Mouse (Mus musculus) intestine, embryonic 16.5 days (tissue): Measurements from ENCODE around the gene Wwtr1. TPM values are rescaled to one million over a fixed set of nuclear protein-coding genes. Genes with fewer than 3 reads are reported as not detected.
A peak's percentile ranks its signal among the peaks of the same experiment; 100 is the strongest.

Experiments
- ATAC-seq: fragments of 200-750 bp; cut with Nextera tagmentation; 2 replicates; pipeline ENCODE4 v1.8.0; 2017; ENCODE audit warnings: moderate TSS enrichment, moderate library complexity
- H3K27ac ChIP-seq: fragments of 300-500 bp; sonication (generic); 2 replicates; pipeline ENCODE4 v1.5.1; 2014; ENCODE audit warnings: mild to moderate bottlenecking, low read length
- H3K27me3 ChIP-seq: fragments of 300-500 bp; sonication (generic); replicated peaks from 2 replicates; pipeline ENCODE4 v1.6.1; 2014; ENCODE audit warnings: low read length, control low read depth, mixed read lengths; ENCODE audit not compliant: control insufficient read depth, insufficient read depth
- H3K36me3 ChIP-seq: fragments of 300-500 bp; sonication (generic); 2 replicates; pipeline ENCODE4 v1.6.1; 2014; ENCODE audit warnings: low read length, control low read depth; ENCODE audit not compliant: control insufficient read depth, insufficient read depth
- H3K4me1 ChIP-seq: fragments of 300-500 bp; sonication (generic); 2 replicates; pipeline ENCODE4 v1.6.1; 2014; ENCODE audit warnings: low read length, control low read depth, mixed read lengths; ENCODE audit not compliant: control insufficient read depth, insufficient read depth
- H3K4me2 ChIP-seq: fragments of 300-500 bp; sonication (generic); 2 replicates; pipeline ENCODE4 v1.6.1; 2014; ENCODE audit warnings: low read depth, low read length, control low read depth
- H3K4me3 ChIP-seq: fragments of 300-500 bp; sonication (generic); 2 replicates; pipeline ENCODE4 v1.5.1; 2014; ENCODE audit warnings: mild to moderate bottlenecking, low read length
- H3K9ac ChIP-seq: fragments of 300-500 bp; sonication (generic); 2 replicates; pipeline ENCODE4 v1.6.1; 2014; ENCODE audit warnings: low read depth, low read length
- H3K9me3 ChIP-seq: fragments of 300-500 bp; sonication (generic); 2 replicates; pipeline ENCODE4 v1.6.1; 2016; ENCODE audit warnings: low read length, control low read depth; ENCODE audit not compliant: control insufficient read depth
- WGBS: fragments of 180-500 bp; shearing (Covaris S2); extraction: QIAGEN DNeasy Blood & Tissue Kit; methylation state at CpG from one replicate; pipeline ENCODE4 v1.1.7; 2014; 5-methylcytosine and 5-hydroxymethylcytosine counted together
- polyA plus RNA-seq: library from polyadenylated mRNA; unstranded; fragments of >200 nt; fragmentation: Nextera tagmentation; extraction: Ambion mirVana; gene quantifications from 2 replicates; pipeline ENCODE4 v1.2.1, GENCODE M21; 2015

Wwtr1 gene
- polyA plus RNA-seq, 1 experiment from 2014 or later = 13.5 TPM

DNA sequence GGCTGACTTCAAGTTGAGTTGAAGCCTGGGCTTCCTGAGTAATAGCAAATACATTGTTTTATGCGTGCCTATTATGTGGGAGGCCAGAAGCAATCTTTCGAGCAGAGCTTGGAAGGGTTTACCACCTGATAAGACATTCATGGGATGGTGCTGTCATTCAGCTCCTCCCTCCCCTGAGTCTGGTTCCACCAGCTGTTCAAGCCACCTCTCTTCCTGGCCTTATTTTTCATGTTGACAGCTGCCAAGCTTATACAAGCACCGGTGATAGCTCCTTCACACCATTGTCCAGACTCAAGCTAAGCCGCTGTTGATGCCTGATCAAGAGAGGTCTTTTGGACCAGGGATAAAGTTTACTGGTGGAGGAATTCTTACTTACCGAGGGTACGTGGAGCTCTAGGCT, 10.3 kb upstream of the Wwtr1 start:
- ATAC-seq = no peak
- Histone ChIP-seq H3K4me2 (no peak overlapping the region), H3K4me1 (no peaks in the 10 kb centered on the region), H3K27ac (no peak overlapping the region), H3K9me3 (no peaks in the 10 kb centered on the region), H3K9ac (no peak overlapping the region), H3K36me3 (no peaks in the 10 kb centered on the region), H3K4me3 (no peak overlapping the region), H3K27me3 (no peaks in the 10 kb centered on the region)
- 79% methylated on average over 6 of the region's 6 CpGs for WGBS

- Histone ChIP-seq H3K4me2 (no peak overlapping the region), H3K9ac (no peak overlapping the region), H3K27ac (no peak overlapping the region), H3K36me3 (no peaks in the 10 kb centered on the region), H3K4me3 (no peak overlapping the region), H3K27me3 (no peaks in the 10 kb centered on the region), H3K9me3 (no peaks in the 10 kb centered on the region), H3K4me1 (no peaks in the 10 kb centered on the region)
- WGBS = 53% methylated on average over 4 of the region's 4 CpGs
- ATAC-seq = no peak
Observed at GRCm38 (mm10) chr3:57583533-57583932, 7.8 kb upstream of the Wwtr1 start.

- no peak for ATAC-seq
- H3K36me3 ChIP-seq = no peaks in the 10 kb centered on the region
- H3K27me3 ChIP-seq = no peaks in the 10 kb centered on the region
- no peaks in the 10 kb centered on the region for H3K9me3 ChIP-seq
- H3K4me3 ChIP-seq = no peak overlapping the region
- no peak overlapping the region for H3K27ac ChIP-seq
- 90% methylated on average over 10 of the region's 10 CpGs for WGBS
- H3K4me1 ChIP-seq = no peaks in the 10 kb centered on the region
- H3K4me2 ChIP-seq = no peak overlapping the region
- no peak overlapping the region for H3K9ac ChIP-seq
Observed at GRCm38 (mm10) chr3:57580426-57581195, 4.9 kb upstream of the Wwtr1 start.

GRCm38 (mm10) chr3:57576056-57576824, 530 bp upstream of the Wwtr1 start:
- Histone ChIP-seq H3K4me2 (peak overlapping the region; percentile 88), H3K36me3 (no peaks in the 10 kb centered on the region), H3K27me3 (no peaks in the 10 kb centered on the region), H3K9ac (peak overlapping the region; percentile 84), H3K9me3 (no peaks in the 10 kb centered on the region), H3K27ac (peak overlapping the region; percentile 95), H3K4me1 (peaks cover 5% of the 10 kb centered on the region; the same call in 1 of the 2 replicates), H3K4me3 (peak overlapping the region; percentile 82)
- WGBS = under 1% methylated on average over 35 of the region's 35 CpGs
- peak; percentile 71 for ATAC-seq

- 1% methylated on average over 46 of the region's 59 CpGs for WGBS
- Histone ChIP-seq H3K9me3 (no peaks in the 10 kb centered on the region), H3K27me3 (no peaks in the 10 kb centered on the region), H3K27ac (peak overlapping the region; percentile 95), H3K36me3 (no peaks in the 10 kb centered on the region), H3K4me1 (peaks cover 5% of the 10 kb centered on the region; the same call in 1 of the 2 replicates), H3K4me2 (peak overlapping the region; percentile 88), H3K9ac (peak overlapping the region; percentile 84), H3K4me3 (peak overlapping the region; percentile 82)
- peak; percentile 65 for ATAC-seq
Observed at GRCm38 (mm10) chr3:57574885-57575659, 638 bp downstream of the Wwtr1 start.

DNA sequence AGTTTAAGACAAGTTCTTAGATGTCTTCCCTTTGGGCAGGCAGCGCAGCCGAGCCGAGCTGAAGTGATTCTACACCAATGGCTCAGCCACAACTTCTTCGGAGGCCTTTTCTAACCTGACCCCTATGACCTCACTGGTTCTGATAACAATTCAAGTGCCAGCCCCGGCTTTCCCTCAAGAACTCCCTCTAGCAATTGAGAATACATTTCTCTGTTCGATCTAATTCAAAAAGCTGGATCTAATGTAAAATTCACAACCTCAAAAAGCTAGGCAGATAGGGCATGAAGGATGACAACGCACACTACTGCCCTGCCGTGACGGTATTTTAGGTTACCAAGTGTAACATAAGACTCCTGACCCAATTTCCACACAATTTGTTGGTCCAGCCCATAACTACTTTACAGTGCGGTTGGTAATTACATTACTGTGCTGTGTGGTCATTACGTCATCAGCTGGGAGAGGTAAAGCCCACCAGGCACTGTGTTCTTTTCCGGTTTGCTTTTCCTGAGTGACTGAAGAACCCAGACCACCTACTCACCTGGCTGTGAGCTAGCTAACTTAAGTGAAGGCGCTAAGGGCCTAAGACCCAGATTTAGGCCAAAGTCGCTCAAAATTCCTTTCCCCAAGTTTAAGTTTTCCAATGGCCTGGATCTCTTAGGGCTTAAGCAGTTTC, 1.7 kb downstream of the Wwtr1 start:
- no peaks in the 10 kb centered on the region for H3K36me3 ChIP-seq
- H3K4me3 ChIP-seq = peak overlapping the region; percentile 82
- no peak overlapping the region for H3K27ac ChIP-seq
- peak overlapping the region; percentile 88 for H3K4me2 ChIP-seq
- 45% methylated on average over 14 of the region's 14 CpGs for WGBS
- H3K9ac ChIP-seq = peak overlapping the region; percentile 84
- ATAC-seq = no peak
- no peaks in the 10 kb centered on the region for H3K27me3 ChIP-seq
- H3K4me1 ChIP-seq = peaks cover 5% of the 10 kb centered on the region; the same call in 1 of the 2 replicates
- no peaks in the 10 kb centered on the region for H3K9me3 ChIP-seq

DNA sequence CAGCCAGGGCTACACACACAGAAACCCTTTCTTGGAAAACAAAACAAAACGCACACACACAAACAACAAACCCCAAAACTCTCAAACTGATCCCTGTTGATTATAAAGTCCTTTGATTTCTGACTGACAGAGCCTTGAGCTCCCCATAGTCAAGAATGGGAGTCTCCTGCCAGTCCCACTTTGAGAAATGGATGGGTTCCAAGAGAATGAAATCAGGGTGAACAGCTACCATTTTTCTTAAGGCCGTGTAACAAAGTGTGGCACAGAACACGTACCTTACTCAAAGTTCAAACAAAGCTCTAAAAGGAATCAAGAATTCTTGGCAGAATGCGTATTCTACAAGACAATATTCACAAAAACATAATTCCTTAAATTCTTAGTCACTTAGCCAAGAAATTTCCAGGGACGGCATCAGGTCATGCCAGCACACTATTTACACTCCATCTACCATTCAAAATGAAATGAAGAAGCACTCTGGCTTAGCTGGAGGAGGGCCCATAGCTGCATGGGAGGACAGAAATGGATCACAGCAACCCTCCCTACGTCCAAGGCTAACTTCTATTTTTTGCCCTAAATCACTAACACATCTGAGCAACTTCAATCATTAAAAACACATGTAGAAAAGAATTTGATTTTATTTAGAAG, 3.3 kb downstream of the Wwtr1 start:
- Histone ChIP-seq H3K27me3 (no peaks in the 10 kb centered on the region), H3K27ac (no peak overlapping the region), H3K9ac (no peak overlapping the region), H3K4me1 (peaks cover 5% of the 10 kb centered on the region; the same call in 1 of the 2 replicates), H3K9me3 (no peaks in the 10 kb centered on the region), H3K4me3 (0 out of 2 replicates have a peak overlapping the region, but pooled peaks have one; percentile 2), H3K36me3 (no peaks in the 10 kb centered on the region), H3K4me2 (peak overlapping the region; percentile 88)
- ATAC-seq = no peak
- WGBS = 66% methylated on average over 6 of the region's 6 CpGs

DNA sequence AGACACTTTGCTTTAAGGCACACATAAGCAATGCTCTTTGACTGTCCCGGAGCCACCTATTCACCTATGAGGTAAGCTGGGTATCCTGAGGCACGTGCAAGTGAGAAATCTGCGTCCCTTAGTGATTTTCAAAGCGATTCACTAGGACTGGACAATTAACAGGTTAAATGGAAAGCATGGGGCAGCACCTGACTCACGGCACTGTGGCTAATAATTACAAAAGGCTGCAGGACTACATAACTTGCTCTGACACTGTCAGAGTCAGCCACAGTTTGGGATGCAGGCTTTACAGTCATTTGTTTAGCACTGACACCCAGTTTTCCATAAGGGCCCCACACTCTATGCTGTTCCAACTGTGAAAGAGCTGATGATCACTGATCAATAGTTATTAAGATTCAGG, 9.1 kb downstream of the Wwtr1 start:
- WGBS = 75% methylated on average over 5 of the region's 5 CpGs

More for the DNA sequence above, 9.1 kb downstream of the Wwtr1 start:
- no peaks in the 10 kb centered on the region for H3K27me3 ChIP-seq
- H3K36me3 ChIP-seq = no peaks in the 10 kb centered on the region
- H3K4me1 ChIP-seq = no peaks in the 10 kb centered on the region
- no peak overlapping the region for H3K27ac ChIP-seq
- ATAC-seq = no peak
- H3K4me3 ChIP-seq = no peak overlapping the region
- H3K9me3 ChIP-seq = no peaks in the 10 kb centered on the region
- no peak overlapping the region for H3K4me2 ChIP-seq
- H3K9ac ChIP-seq = no peak overlapping the region
